Mouse (Mus musculus) CH12F3 (cell line): ENCODE measurements around the gene Pla2g1b.

ENCODE experiments used
- in situ Hi-C: fragments of 300-500 bp; cut with MboI; formaldehyde crosslinking; loops from 2 replicates; pipeline ENCODE4 v1.14.3; 2020; ENCODE audit warnings: low sequenced_read_pairs

Pla2g1b gene

GRCm38 (mm10) chr5:115465642-115466420, at the start of gene Pla2g1b:
Gene Pla2g1b (plus strand): TSS chr5:115466262.
- in situ Hi-C loops = no loop called here

GRCm38 (mm10) chr5:115428831-115429358, 37.2 kb upstream of the Pla2g1b start:
- in situ Hi-C loops = no loop called here

GRCm38 (mm10) chr5:115429359-115430186, 36.5 kb upstream of the Pla2g1b start, which contains the start of gene Msi1:
Gene Msi1 (plus strand): TSS chr5:115429599.
- in situ Hi-C loops = no loop called here

GRCm38 (mm10) chr5:115430187-115430960, 35.7 kb upstream of the Pla2g1b start:
- in situ Hi-C loops = no loop called here

GRCm38 (mm10) chr5:115431061-115431897, 34.8 kb upstream of the Pla2g1b start:
- in situ Hi-C loops = no loop called here

GRCm38 (mm10) chr5:115431898-115432259, 34.2 kb upstream of the Pla2g1b start:
- in situ Hi-C loops = no loop called here

GRCm38 (mm10) chr5:115432395-115432794, 33.7 kb upstream of the Pla2g1b start:
- in situ Hi-C loops = no loop called here

GRCm38 (mm10) chr5:115433191-115433590, 32.9 kb upstream of the Pla2g1b start:
- in situ Hi-C loops = no loop called here

- in situ Hi-C loops = no loop called here
These were observed 31.7 kb upstream of the Pla2g1b start for GRCm38 (mm10) chr5:115434280-115434852.

GRCm38 (mm10) chr5:115434853-115435754, 31.0 kb upstream of the Pla2g1b start:
- in situ Hi-C loops = no loop called here

- in situ Hi-C loops = no loop called here
These were observed 30.2 kb upstream of the Pla2g1b start for GRCm38 (mm10) chr5:115435755-115436379.

GRCm38 (mm10) chr5:115436421-115437124, 29.5 kb upstream of the Pla2g1b start:
- in situ Hi-C loops = no loop called here

- in situ Hi-C loops = no loop called here
These were observed 28.7 kb upstream of the Pla2g1b start for GRCm38 (mm10) chr5:115437242-115437944.

GRCm38 (mm10) chr5:115437945-115438315, 28.1 kb upstream of the Pla2g1b start:
- in situ Hi-C loops = no loop called here

GRCm38 (mm10) chr5:115438667-115439066, 27.4 kb upstream of the Pla2g1b start:
- in situ Hi-C loops = no loop called here

- in situ Hi-C loops = loop anchor here (10.0 kb wide), 1 partner anchor 167 kb away; the partner anchor contains the start of genes Coq5 and Rnf10
These were observed 24.7 kb upstream of the Pla2g1b start for GRCm38 (mm10) chr5:115441205-115441849.
